Mouse (Mus musculus) kidney, embryonic 16.5 days (tissue): ENCODE data around the gene Prl7a2. TPM values are rescaled to one million over a fixed set of nuclear protein-coding genes. Genes with fewer than 3 reads are reported as not detected.

Source experiments
- ATAC-seq: fragments of 200-750 bp; cut with Nextera tagmentation; 2 replicates; pipeline ENCODE4 v1.8.0; 2017; ENCODE audit warnings: moderate TSS enrichment; ENCODE audit not compliant: low FRiP score, low TSS enrichment
- H3K27ac ChIP-seq: fragments of 300-500 bp; sonication (generic); 2 replicates; pipeline ENCODE4 v1.5.1; 2014; ENCODE audit warnings: low read length
- H3K27me3 ChIP-seq: fragments of 300-500 bp; sonication (generic); 2 replicates; pipeline ENCODE4 v1.6.1; 2014; ENCODE audit warnings: low read length, control low read depth, mixed read lengths; ENCODE audit not compliant: insufficient read depth
- H3K36me3 ChIP-seq: fragments of 300-500 bp; sonication (generic); 2 replicates; pipeline ENCODE4 v1.6.1; 2014; ENCODE audit warnings: low read length, control low read depth, mixed read lengths; ENCODE audit not compliant: insufficient read depth
- H3K4me1 ChIP-seq: fragments of 300-500 bp; sonication (generic); 2 replicates; pipeline ENCODE4 v1.6.1; 2014; ENCODE audit warnings: low read length, control low read depth, mixed read lengths; ENCODE audit not compliant: insufficient read depth
- H3K4me2 ChIP-seq: fragments of 300-500 bp; sonication (generic); replicated peaks from 2 replicates; pipeline ENCODE4 v1.6.1; 2014; ENCODE audit warnings: low read depth, low read length
- H3K4me3 ChIP-seq: fragments of 300-500 bp; sonication (generic); 2 replicates; pipeline ENCODE4 v1.5.1; 2014; ENCODE audit warnings: mild to moderate bottlenecking, low read length
- H3K9ac ChIP-seq: fragments of 300-500 bp; sonication (generic); replicated peaks from 2 replicates; pipeline ENCODE4 v1.6.1; 2014; ENCODE audit warnings: low read length
- H3K9me3 ChIP-seq: fragments of 300-500 bp; sonication (generic); 2 replicates; pipeline ENCODE4 v1.6.1; 2016; ENCODE audit warnings: low read length, control low read depth
- WGBS: fragments of 180-500 bp; shearing (Covaris S2); extraction: QIAGEN DNeasy Blood & Tissue Kit; methylation state at CpG from one replicate; pipeline ENCODE4 v1.1.7; 2014; 5-methylcytosine and 5-hydroxymethylcytosine counted together
- polyA plus RNA-seq: library from polyadenylated mRNA; unstranded; fragments of >200 nt; fragmentation: Nextera tagmentation; extraction: Ambion mirVana; gene quantifications from 2 replicates; pipeline ENCODE4 v1.2.1, GENCODE M21; 2015

Prl7a2 gene
- not detected in 2 replicates for polyA plus RNA-seq

- H3K4me1 ChIP-seq = no peaks in the 10 kb centered on the region
- H3K4me2 ChIP-seq = no peak within 1 kb of the TSS
- H3K36me3 ChIP-seq = no peaks in the 10 kb centered on the region
- no peaks in the 10 kb centered on the region for H3K27me3 ChIP-seq
- no peak within 1 kb of the TSS for H3K4me3 ChIP-seq
- no peak within 1 kb of the TSS for H3K27ac ChIP-seq
- no peak for ATAC-seq
- WGBS = 88% methylated on average over 4 of the region's 4 CpGs
- H3K9ac ChIP-seq = no peak within 1 kb of the TSS
- H3K9me3 ChIP-seq = no peaks in the 10 kb centered on the region
Measured at GRCm38 (mm10) chr13:27667936-27668335, at the start of gene Prl7a2. Prl7a2 (minus strand) TSS chr13:27668036.

- 85% methylated on average over 5 of the region's 5 CpGs for WGBS
- no peak within 1 kb of the TSS for H3K9ac ChIP-seq
- H3K27me3 ChIP-seq = no peaks in the 10 kb centered on the region
- H3K9me3 ChIP-seq = no peaks in the 10 kb centered on the region
- no peak within 1 kb of the TSS for H3K4me3 ChIP-seq
- no peaks in the 10 kb centered on the region for H3K4me1 ChIP-seq
- ATAC-seq = no peak
- H3K27ac ChIP-seq = no peak within 1 kb of the TSS
- no peak within 1 kb of the TSS for H3K4me2 ChIP-seq
- no peaks in the 10 kb centered on the region for H3K36me3 ChIP-seq
Measured at GRCm38 (mm10) chr13:27716636-27717035, 48.8 kb upstream of the Prl7a2 start, which contains the start of gene Prl7d1. Prl7d1 (minus strand) TSS chr13:27716736.

GRCm38 (mm10) chr13:27706521-27706920 lies 38.7 kb upstream of the Prl7a2 start:
- WGBS = 56% methylated on average over 2 of the region's 2 CpGs
- no peak for ATAC-seq
- no peak overlapping the region for H3K4me2 ChIP-seq

GRCm38 (mm10) chr13:27660747-27661146 lies 7.1 kb downstream of the Prl7a2 start:
- no peak for ATAC-seq
- Histone ChIP-seq H3K4me3 (no peak overlapping the region), H3K27me3 (no peaks in the 10 kb centered on the region), H3K4me2 (no peak overlapping the region), H3K9me3 (no peaks in the 10 kb centered on the region), H3K36me3 (no peaks in the 10 kb centered on the region), H3K4me1 (no peaks in the 10 kb centered on the region), H3K27ac (no peak overlapping the region), H3K9ac (no peak overlapping the region)
- WGBS = 83% methylated on average over 2 of the region's 2 CpGs

More at GRCm38 (mm10) chr13:27706521-27706920, 38.7 kb upstream of the Prl7a2 start:
- Histone ChIP-seq H3K4me3 (no peak overlapping the region), H3K27ac (no peak overlapping the region), H3K4me1 (no peaks in the 10 kb centered on the region), H3K9me3 (no peaks in the 10 kb centered on the region), H3K36me3 (no peaks in the 10 kb centered on the region), H3K9ac (no peak overlapping the region), H3K27me3 (no peaks in the 10 kb centered on the region)

GRCm38 (mm10) chr13:27642393-27642792 lies 25.4 kb downstream of the Prl7a2 start, which contains the start of gene Prl7a1:
Prl7a1 (minus strand) TSS chr13:27642493.
- Histone ChIP-seq H3K4me1 (no peaks in the 10 kb centered on the region), H3K9ac (no peak within 1 kb of the TSS), H3K9me3 (no peaks in the 10 kb centered on the region), H3K4me2 (no peak within 1 kb of the TSS), H3K4me3 (no peak within 1 kb of the TSS), H3K27me3 (no peaks in the 10 kb centered on the region), H3K27ac (no peak within 1 kb of the TSS), H3K36me3 (no peaks in the 10 kb centered on the region)
- 97% methylated on average over 3 of the region's 3 CpGs for WGBS
- ATAC-seq = no peak

- no peaks in the 10 kb centered on the region for H3K36me3 ChIP-seq
- no peak within 1 kb of the TSS for H3K4me3 ChIP-seq
- H3K4me2 ChIP-seq = no peak within 1 kb of the TSS
- no peak for ATAC-seq
- no peaks in the 10 kb centered on the region for H3K27me3 ChIP-seq
- 68% methylated on average over 4 of the region's 4 CpGs for WGBS
- no peaks in the 10 kb centered on the region for H3K9me3 ChIP-seq
- no peaks in the 10 kb centered on the region for H3K4me1 ChIP-seq
- no peak within 1 kb of the TSS for H3K9ac ChIP-seq
- H3K27ac ChIP-seq = no peak within 1 kb of the TSS
Measured at GRCm38 (mm10) chr13:27610482-27610881, 57.4 kb downstream of the Prl7a2 start, which contains the start of gene Prl7b1. Prl7b1 (minus strand) TSS chr13:27610582.

Other genes with a start within 250 kb of the Prl7a2 start
- not detected in 2 replicates for gene Prl8a6, start 229.3 kb downstream of the Prl7a2 start, polyA plus RNA-seq
- gene Prl8a8, start 154.8 kb downstream of the Prl7a2 start, polyA plus RNA-seq = not detected in 2 replicates
- not detected in 2 replicates for gene Prl8a9, start 103.4 kb downstream of the Prl7a2 start, polyA plus RNA-seq
- gene Prl8a1, start 85.9 kb downstream of the Prl7a2 start, polyA plus RNA-seq = not detected in 2 replicates
- gene Prl7b1, start 57.5 kb downstream of the Prl7a2 start, polyA plus RNA-seq = not detected in 2 replicates
- gene Prl7a1, start 25.5 kb downstream of the Prl7a2 start, polyA plus RNA-seq = not detected in 2 replicates
- not detected in 2 replicates for gene Prl7d1, start 48.7 kb upstream of the Prl7a2 start, polyA plus RNA-seq
- not detected in 2 replicates for gene Prl7c1, start 112.8 kb upstream of the Prl7a2 start, polyA plus RNA-seq
- not detected in 2 replicates for gene Prl2a1, start 133.6 kb upstream of the Prl7a2 start, polyA plus RNA-seq
- gene Prl2c1, start 181.3 kb upstream of the Prl7a2 start, polyA plus RNA-seq = not detected in 2 replicates